Mouse (Mus musculus) liver, postnatal 0 days (tissue): Measurements from ENCODE around the gene Dkkl1.

Experiments
- CTCF ChIP-seq: sonication (generic); IDR thresholded peaks from 2 replicates; pipeline ENCODE4 v1.5.1; 2016; ENCODE audit warnings: antibody characterized with exemption, low read depth
- EP300 ChIP-seq: IDR thresholded peaks from 2 replicates; pipeline ENCODE4 v1.6.1; 2016; ENCODE audit warnings: antibody characterized with exemption, low read depth, mild to moderate bottlenecking

- TF ChIP-seq CTCF: no peak
- no peak for TF ChIP-seq EP300
Measured at GRCm38 (mm10) chr7:45240109-45240508, 28.2 kb upstream of the Dkkl1 start.
